Mouse (Mus musculus) layer of hippocampus, adult 6 months (tissue): ENCODE measurements around the gene Vmn1r155. TPM values are rescaled to one million over a fixed set of nuclear protein-coding genes. Genes with fewer than 3 reads are reported as not detected.

ENCODE experiments used
- long read RNA-seq, 2 experiments: library from polyadenylated mRNA; unstranded; transcript quantifications; one replicate each; pipeline ENCODE4 v2.0.0; 2019 to 2020
- polyA plus RNA-seq: library from polyadenylated mRNA; unstranded; fragments of <200 nt; fragmentation: Nextera tagmentation; gene quantifications from 2 replicates; pipeline ENCODE4 v1.2.3, GENCODE M21; 2021

Vmn1r155 gene
- polyA plus RNA-seq = not detected in 2 replicates
- long read RNA-seq, experiment 1 = 0 reads
- long read RNA-seq, experiment 2 = 0 reads

GRCm38 (mm10) chr7:22657718-22658117, at the start of gene Vmn1r155:
Gene Vmn1r155 (plus strand): TSS chr7:22658018.

GRCm38 (mm10) chr7:22692217-22692616, 34.4 kb downstream of the Vmn1r155 start, which contains the start of gene Gm8693:
Gene Gm8693 (minus strand): TSS chr7:22692317.

Other genes with a start within 250 kb of the Vmn1r155 start
- not detected in 2 replicates for gene Vmn1r148, start 244.4 kb upstream of the Vmn1r155 start, polyA plus RNA-seq
- gene Vmn1r149, start 219.8 kb upstream of the Vmn1r155 start, polyA plus RNA-seq = not detected in 2 replicates
- not detected in 2 replicates for gene Gm10665, start 193.9 kb upstream of the Vmn1r155 start, polyA plus RNA-seq
- not detected in 2 replicates for gene Vmn1r151, start 158.3 kb upstream of the Vmn1r155 start, polyA plus RNA-seq
- gene Vmn1r152, start 135.1 kb upstream of the Vmn1r155 start, polyA plus RNA-seq = not detected in 2 replicates
- gene Gm8677, start 123.1 kb upstream of the Vmn1r155 start, polyA plus RNA-seq = not detected in 2 replicates
- not detected in 2 replicates for gene Gm4201, start 92.7 kb upstream of the Vmn1r155 start, polyA plus RNA-seq
- gene Gm4565, start 69.9 kb upstream of the Vmn1r155 start, polyA plus RNA-seq = not detected in 2 replicates
- gene Gm8693, start 34.3 kb downstream of the Vmn1r155 start, polyA plus RNA-seq = not detected in 2 replicates
- gene Gm4567, start 61.7 kb downstream of the Vmn1r155 start, polyA plus RNA-seq = not detected in 2 replicates
- not detected in 2 replicates for gene Vmn1r157, start 103.7 kb downstream of the Vmn1r155 start, polyA plus RNA-seq
- not detected in 2 replicates for gene Vmn1r158, start 132.8 kb downstream of the Vmn1r155 start, polyA plus RNA-seq
- not detected in 2 replicates for gene Vmn1r159, start 185.6 kb downstream of the Vmn1r155 start, polyA plus RNA-seq
- gene Vmn1r160, start 213.2 kb downstream of the Vmn1r155 start, polyA plus RNA-seq = not detected in 2 replicates